Mouse (Mus musculus) forebrain, postnatal 0 days (tissue): ENCODE measurements around the gene Lsm8. TPM values are rescaled to one million over a fixed set of nuclear protein-coding genes. Genes with fewer than 3 reads are reported as not detected.
A peak's percentile ranks its signal among the peaks of the same experiment; 100 is the strongest.

Experiments
- ATAC-seq: fragments of 200-750 bp; cut with Nextera tagmentation; 2 replicates; pipeline ENCODE4 v1.8.0; 2017; ENCODE audit warnings: mild to moderate bottlenecking, moderate library complexity
- DNase-seq: peaks from one replicate; pipeline ENCODE4 v3.0.0-alpha.2; 2015
- H3K27ac ChIP-seq: fragments of 300-500 bp; sonication (generic); 2 replicates; pipeline ENCODE4 v1.5.1; 2014; ENCODE audit warnings: low read depth, mild to moderate bottlenecking, antibody characterized with exemption, low read length, moderate library complexity, mixed read lengths
- H3K27me3 ChIP-seq: fragments of 300-500 bp; sonication (generic); 2 replicates; pipeline ENCODE4 v1.6.1; 2014; ENCODE audit warnings: mild to moderate bottlenecking, low read length, mixed read lengths; ENCODE audit not compliant: insufficient read depth
- H3K36me3 ChIP-seq: fragments of 300-500 bp; sonication (generic); 2 replicates; pipeline ENCODE4 v1.6.1; 2014; ENCODE audit warnings: mild to moderate bottlenecking, moderate library complexity; ENCODE audit not compliant: insufficient read depth
- H3K4me1 ChIP-seq: fragments of 300-500 bp; sonication (generic); 2 replicates; pipeline ENCODE4 v1.6.1; 2014; ENCODE audit warnings: antibody characterized with exemption; ENCODE audit not compliant: insufficient read depth
- H3K4me2 ChIP-seq: fragments of 300-500 bp; sonication (generic); 2 replicates; pipeline ENCODE4 v1.6.1; 2014; ENCODE audit warnings: low read depth, mild to moderate bottlenecking, moderate library complexity
- H3K4me3 ChIP-seq: fragments of 300-500 bp; sonication (generic); 2 replicates; pipeline ENCODE4 v1.5.1; 2014; ENCODE audit warnings: low read depth, low read length, mixed read lengths
- H3K9ac ChIP-seq: fragments of 300-500 bp; sonication (generic); 2 replicates; pipeline ENCODE4 v1.6.1; 2014; ENCODE audit warnings: mild to moderate bottlenecking
- H3K9me3 ChIP-seq: fragments of 300-500 bp; sonication (generic); 2 replicates; pipeline ENCODE4 v1.6.1; 2016; ENCODE audit warnings: low read length
- CTCF ChIP-seq: sonication (generic); IDR thresholded peaks from 2 replicates; pipeline ENCODE4 v1.5.1; 2016; ENCODE audit warnings: antibody characterized with exemption, control low read depth, low read depth
- polyA plus RNA-seq: library from polyadenylated mRNA; unstranded; fragments of >200 nt; fragmentation: Nextera tagmentation; extraction: Ambion mirVana; gene quantifications from 2 replicates; pipeline ENCODE4 v1.2.1, GENCODE M21; 2015
- total RNA-seq: library from RNA; depleted of rRNA; stranded (reverse); fragments of >200 nt; gene quantifications from 2 replicates; pipeline ENCODE4 v1.2.3, GENCODE M21; 2014; rRNA removed

The Lsm8 gene
- total and polyA plus RNA-seq, 2 experiments from 2014 or later = 60.0 to 104 TPM

- Histone ChIP-seq H3K4me3 (no peak overlapping the region), H3K4me1 (no peaks in the 10 kb centered on the region), H3K27ac (no peak overlapping the region), H3K36me3 (no peaks in the 10 kb centered on the region), H3K9me3 (no peaks in the 10 kb centered on the region), H3K9ac (no peak overlapping the region), H3K4me2 (no peak overlapping the region), H3K27me3 (no peaks in the 10 kb centered on the region)
- DNase-seq (no peak), ATAC-seq (no peak)
- peak; percentile 18; the same call in 1 of the 2 replicates for TF ChIP-seq CTCF
These were observed 45.8 kb downstream of the Lsm8 start for GRCm38 (mm10) chr6:18894142-18894541.

Other genes starting within 250 kb of the Lsm8 start
- 0.15 and 0.33 TPM in 2 replicates for gene Ankrd7, start 17.7 kb downstream of the Lsm8 start, total RNA-seq
- gene Ankrd7, start 17.7 kb downstream of the Lsm8 start, polyA plus RNA-seq = not detected in 2 replicates